Mouse (Mus musculus) cerebellum, postnatal 25 days (tissue): ENCODE data around the gene Stmn1.

ENCODE experiments used
- DNase-seq, 2 experiments: peaks; one replicate each; pipeline ENCODE4 v3.0.0; 2021; ENCODE audit warnings: mixed read lengths in 2 of 2

The Stmn1 gene

GRCm38 (mm10) chr4:134460277-134460676, 7.8 kb upstream of the Stmn1 start:
- DNase-seq, result no peak

DNA sequence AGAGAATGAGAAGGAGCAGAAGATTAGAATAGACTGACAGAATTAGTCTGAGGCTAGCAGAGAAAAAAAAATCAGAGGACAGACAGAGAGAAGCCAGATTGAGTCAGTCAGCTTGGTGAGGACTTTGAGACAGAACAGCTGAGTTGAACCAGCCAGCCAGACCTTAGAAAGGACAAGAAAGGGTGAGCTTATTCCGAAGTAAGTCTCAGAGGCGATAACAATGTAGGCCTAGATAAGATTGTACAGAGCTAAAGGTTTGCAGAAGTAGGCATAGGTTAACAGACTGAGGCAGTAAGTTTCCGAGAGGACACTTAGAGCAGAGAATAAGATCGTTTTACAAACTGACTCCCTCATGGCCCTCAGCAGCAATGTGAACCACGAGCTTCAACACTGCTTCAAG, 6.9 kb upstream of the Stmn1 start:
- no peak for DNase-seq

- DNase-seq, result no peak
These were observed 2.3 kb upstream of the Stmn1 start for GRCm38 (mm10) chr4:134465789-134466188.

- DNase-seq, result no peak
These were observed 1.5 kb upstream of the Stmn1 start for GRCm38 (mm10) chr4:134466381-134467262.

DNA sequence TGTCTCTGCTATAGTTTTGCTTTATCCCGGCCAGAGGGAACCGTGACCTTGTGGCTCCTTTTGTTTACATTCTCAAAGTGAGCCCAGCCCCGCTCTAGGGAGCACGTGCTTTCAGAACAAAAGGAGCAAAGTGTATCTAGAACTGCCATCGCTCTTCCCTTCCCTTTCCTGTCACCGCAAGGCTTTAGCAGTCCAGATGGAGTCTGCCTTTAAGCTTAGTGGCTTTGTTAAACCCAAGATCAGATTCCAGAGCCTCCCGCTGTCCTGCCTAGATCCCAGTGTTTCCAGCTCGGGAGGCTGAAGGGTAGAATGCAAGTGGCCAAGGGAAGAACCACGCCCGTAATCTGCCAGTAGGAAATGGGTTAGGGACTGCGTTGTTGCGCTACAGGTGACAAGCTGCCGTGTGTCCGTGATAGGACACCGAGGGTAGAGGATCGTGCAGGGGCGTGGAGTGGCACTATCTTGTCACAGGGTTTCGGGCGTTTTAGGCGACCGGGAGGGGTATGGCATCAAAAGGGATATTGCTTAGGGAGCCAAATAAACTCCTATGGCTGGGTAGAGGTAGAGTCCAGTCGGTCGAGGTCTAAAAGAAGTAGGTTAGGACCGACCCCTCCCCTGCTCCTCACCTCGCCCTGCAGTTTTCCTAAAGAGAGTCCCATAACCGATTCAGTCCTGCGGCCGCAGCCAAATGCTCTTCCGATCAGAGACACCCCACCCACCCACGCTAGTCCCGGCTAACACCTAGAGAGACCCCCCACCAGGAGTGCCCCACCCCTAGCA, 495 bp upstream of the Stmn1 start:
- DNase-seq, result peak; percentile 55 to 66

GRCm38 (mm10) chr4:134468578-134469266, 602 bp downstream of the Stmn1 start:
- peak; percentile 98 to 99 for DNase-seq

- no peak for DNase-seq
These were observed 1.2 kb downstream of the Stmn1 start for GRCm38 (mm10) chr4:134469341-134469796.

- DNase-seq, result no peak
These were observed 1.9 kb downstream of the Stmn1 start for GRCm38 (mm10) chr4:134469985-134470384.

- DNase-seq, result no peak
These were observed 3.3 kb downstream of the Stmn1 start for GRCm38 (mm10) chr4:134471469-134471868.

DNA sequence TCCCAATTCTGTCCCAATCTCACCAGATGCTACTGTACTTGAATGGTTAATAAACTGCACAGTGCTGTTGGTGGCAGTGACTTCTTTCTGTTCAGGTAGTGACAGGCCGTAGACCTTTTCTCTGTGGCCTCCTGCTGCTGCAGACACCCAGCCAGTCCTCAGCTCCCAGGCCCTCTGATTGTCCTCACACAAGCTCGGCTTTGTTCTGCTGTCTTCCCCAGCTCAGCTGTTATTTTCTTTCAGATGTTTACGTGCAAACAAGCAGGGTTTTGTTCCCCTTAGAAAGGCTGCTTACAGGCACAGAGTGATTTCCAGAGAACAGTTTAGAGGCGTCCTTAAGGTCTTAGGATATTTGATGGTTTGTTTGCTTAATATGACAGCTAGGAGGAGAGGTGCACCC, 5.6 kb downstream of the Stmn1 start:
- DNase-seq, result no peak

DNA sequence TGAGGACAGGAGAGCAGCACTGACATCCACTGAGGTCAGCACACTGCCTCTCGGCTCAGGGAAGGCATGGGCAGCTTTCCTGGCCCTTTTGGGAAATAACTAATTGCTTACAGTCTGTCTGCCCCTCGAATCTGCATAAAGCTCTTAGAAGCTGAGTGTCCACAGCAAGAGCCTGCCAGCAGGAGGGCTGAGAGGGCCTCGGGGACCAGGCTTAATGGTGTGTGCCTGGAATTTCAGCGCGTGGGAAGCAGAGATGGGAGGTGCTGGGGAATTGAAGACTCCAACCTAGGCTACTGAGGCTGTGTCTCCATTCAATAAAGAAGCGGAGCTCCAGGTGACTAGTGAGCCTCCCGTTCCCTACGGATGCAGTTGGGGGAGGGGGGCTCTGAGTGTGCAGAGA, 6.1 kb downstream of the Stmn1 start:
- DNase-seq, result no peak

DNA sequence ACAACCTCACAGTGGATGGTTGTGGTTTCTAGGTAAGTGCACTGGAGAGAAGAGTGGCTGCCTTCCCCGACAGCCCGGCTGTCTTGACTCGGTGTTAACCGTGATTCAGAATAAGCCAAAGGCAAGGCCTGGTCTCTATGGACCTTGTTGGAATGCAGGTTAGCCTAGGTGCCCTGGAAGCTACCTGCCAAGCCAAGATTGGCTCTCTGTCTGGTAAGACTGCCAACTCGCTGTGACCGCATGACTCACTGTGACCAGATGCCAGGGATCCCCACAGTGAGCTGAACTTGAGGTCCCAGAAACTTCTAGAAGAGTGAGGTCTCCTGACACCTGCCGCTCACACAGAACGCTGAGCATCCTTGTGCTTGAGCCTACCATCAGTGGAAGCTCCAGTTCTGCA, 8.8 kb downstream of the Stmn1 start:
- peak; percentile 63 to 70 for DNase-seq

DNA sequence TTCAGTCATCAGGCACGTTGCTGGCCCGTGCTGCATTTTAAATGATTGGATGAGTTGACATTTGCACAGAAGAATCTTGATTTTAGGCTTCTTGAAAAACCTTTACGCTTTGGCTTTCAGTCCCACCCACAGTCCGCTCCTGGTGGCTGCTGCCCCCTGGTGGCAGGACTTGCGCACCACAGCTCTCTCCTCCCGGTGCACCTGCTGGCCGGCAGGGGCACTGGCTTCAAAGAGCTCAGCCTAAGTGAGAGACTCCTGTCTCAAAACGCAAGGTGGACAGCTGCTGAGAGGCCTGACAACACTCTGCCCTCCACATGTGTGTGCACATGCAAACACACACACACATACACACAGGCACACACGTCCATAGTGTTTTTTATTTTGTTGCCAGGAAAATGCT, 9.9 kb downstream of the Stmn1 start:
- DNase-seq, result peak; percentile 98

DNA sequence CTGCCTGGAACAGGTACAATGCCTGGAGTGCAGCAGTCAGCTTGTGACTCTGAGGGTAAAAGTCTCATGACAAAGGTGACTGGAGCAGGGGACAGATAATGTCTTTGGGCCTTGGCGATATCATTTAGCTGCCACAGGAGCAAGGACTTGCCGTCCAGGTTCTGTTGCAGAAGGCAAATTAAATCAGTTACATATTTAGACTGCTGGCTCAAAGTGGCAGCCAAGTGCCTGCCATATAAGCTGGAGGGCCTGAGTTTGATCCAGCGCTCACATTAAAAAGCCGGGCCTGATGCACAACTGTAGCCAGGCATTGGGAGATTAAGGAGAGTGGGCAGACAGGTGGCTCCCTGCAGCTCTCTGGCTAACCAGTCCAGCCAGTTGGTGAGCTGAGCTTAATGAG, 11.7 kb downstream of the Stmn1 start:
- DNase-seq, result no peak

- peak; percentile 77 to 87 for DNase-seq
These were observed 12.7 kb downstream of the Stmn1 start for GRCm38 (mm10) chr4:134480864-134481263.

GRCm38 (mm10) chr4:134481270-134481669, 13.2 kb downstream of the Stmn1 start:
- DNase-seq, result no peak

DNA sequence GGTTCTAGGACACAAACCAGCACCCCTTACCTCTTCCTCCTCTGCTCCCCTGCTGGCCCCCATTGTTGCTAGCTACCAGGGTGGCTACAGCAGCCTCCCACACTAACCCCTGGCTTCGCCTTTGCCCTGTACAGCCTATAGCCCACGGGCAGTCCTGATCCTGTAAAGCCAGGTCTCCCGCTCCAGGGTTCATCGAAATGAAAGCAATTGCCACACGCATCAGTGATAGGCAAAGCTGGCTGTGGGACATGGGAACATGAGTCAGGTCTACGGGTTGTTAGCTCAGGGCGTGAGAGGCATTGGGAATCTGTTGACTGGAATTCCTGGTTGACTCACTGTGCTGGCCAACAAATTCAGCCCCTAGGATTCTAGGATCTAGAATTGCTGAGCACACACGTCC, 14.3 kb downstream of the Stmn1 start:
- DNase-seq, result peak in 1 of 2 experiments; percentile 50

DNA sequence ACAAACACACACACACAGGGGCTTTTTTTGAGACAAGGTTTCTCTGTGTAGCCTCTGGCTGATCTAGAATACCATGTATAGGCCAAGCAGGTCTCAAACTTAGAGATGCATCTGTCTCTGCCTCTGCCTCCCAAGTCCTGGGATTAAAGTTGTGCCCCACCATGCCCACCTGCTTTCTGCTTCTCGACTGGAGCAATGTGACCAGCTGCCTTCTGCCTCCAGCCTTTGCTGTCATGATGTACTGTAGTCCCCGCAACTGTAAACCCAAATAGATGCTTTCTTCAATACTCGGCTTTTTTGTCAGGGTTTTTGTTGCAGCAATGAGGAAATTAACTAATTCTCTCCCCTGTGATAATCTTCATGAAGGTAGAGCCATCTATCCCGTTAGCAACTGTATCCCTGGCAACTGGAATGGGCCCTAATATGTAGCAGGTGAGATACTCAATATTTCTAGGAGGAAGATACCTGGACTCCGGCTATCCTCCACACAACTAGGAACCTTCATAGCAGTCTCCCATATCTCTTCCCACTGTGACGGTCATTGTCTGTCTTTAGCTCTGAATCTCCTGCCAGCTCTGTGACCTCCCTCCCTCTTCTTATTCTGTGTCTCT, 15.1 kb downstream of the Stmn1 start:
- DNase-seq, result peak in 1 of 2 experiments; percentile 55

DNA sequence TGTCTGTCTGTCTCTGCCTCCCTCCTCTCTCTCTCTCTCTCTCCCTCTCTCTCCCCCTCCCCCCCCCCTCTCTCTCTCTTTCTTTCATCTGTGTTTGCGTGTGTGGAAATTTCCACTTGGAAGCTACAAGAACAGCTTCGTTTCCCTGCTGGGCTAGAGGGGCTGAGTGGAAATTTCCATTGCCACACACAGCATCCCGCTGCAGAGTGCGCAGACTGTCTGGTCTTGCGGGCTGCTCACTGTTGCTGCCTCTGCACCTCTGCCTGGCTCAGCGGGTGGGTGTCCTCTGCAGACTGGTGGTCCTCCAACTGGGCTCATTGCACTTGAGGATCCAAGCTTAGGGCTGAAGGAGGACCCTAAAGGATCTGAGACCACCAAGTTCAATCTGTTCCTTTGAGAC, 15.6 kb downstream of the Stmn1 start:
- peak; percentile 89 to 90 for DNase-seq

GRCm38 (mm10) chr4:134484231-134484630, 16.1 kb downstream of the Stmn1 start:
- peak; percentile 55 to 67 for DNase-seq

DNA sequence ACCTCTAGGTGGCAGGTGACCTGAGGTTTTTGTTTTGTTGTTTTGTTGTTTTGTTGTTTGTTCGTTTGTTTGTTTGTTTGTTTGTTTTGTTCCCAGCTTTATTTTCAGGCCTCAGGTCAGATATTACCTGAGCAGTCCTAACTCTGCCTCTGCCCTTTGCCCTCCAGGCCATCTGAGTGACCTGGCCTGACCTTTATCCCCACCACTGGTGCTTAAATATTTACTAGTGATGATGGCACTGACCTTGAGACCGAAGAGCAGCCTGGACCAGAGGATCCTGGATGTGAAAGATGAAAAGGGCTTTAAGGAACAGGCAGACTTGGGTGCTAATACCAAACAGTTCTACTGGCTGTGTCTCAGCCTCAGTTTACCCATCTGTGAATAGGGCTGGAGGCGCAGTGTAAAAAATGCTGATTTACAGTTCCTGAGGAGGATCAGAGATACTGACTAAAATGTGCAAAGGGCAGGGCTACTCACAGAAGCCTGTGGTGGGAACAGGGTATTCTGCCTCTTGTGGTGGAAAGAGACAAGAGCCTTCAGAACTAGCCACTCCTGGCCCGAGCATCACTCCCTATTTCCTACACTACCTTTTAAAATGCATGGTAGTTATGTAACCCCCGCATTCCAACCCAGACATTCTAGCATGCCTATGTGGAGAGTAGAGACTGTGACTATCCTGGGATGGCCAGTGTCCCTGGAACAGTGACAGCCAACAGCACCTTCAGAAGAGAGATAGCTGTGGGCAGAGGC, 17.2 kb downstream of the Stmn1 start:
- DNase-seq, result no peak

GRCm38 (mm10) chr4:134488211-134488610, 20.1 kb downstream of the Stmn1 start:
- no peak for DNase-seq
